Mouse (Mus musculus): ENCODE measurements around the gene E030030I06Rik.
"Not testable (repeated sequence)": the region's sequence is repeated elsewhere in the genome, so short reads cannot be mapped to it uniquely, and the experiment has no call there.

E030030I06Rik gene

GRCm38 (mm10) chr10:22149073-22149690, at the start of gene E030030I06Rik:
TSS of gene E030030I06Rik (minus strand) at chr10:22149270.
- DNase-seq, result no peak

GRCm38 (mm10) chr10:22191035-22191434, 42.0 kb upstream of the E030030I06Rik start:
- not testable (repeated sequence) for DNase-seq

- DNase-seq, result not testable (repeated sequence)
Observed at GRCm38 (mm10) chr10:22176515-22176914, 27.4 kb upstream of the E030030I06Rik start.

GRCm38 (mm10) chr10:22174190-22174487, 25.1 kb upstream of the E030030I06Rik start:
- DNase-seq, result not testable (repeated sequence)

GRCm38 (mm10) chr10:22173335-22174189, 24.5 kb upstream of the E030030I06Rik start:
- not testable (repeated sequence) for DNase-seq

- DNase-seq, result not testable (repeated sequence)
Observed at GRCm38 (mm10) chr10:22172431-22173334, 23.6 kb upstream of the E030030I06Rik start.

GRCm38 (mm10) chr10:22169116-22169515, 20.0 kb upstream of the E030030I06Rik start:
- DNase-seq, result not testable (repeated sequence)

GRCm38 (mm10) chr10:22167061-22167460, 18.0 kb upstream of the E030030I06Rik start:
- not testable (repeated sequence) for DNase-seq

- DNase-seq, result not testable (repeated sequence)
Observed at GRCm38 (mm10) chr10:22166025-22166424, 17.0 kb upstream of the E030030I06Rik start.

GRCm38 (mm10) chr10:22165328-22166003, 16.4 kb upstream of the E030030I06Rik start:
- not testable (repeated sequence) for DNase-seq

GRCm38 (mm10) chr10:22163705-22164583, 14.9 kb upstream of the E030030I06Rik start:
- peak; percentile 50 for DNase-seq

GRCm38 (mm10) chr10:22163279-22163678, 14.2 kb upstream of the E030030I06Rik start:
- DNase-seq, result not testable (repeated sequence)

GRCm38 (mm10) chr10:22159581-22160140, 10.6 kb upstream of the E030030I06Rik start:
- no peak for DNase-seq

- no peak for DNase-seq
Observed at GRCm38 (mm10) chr10:22159131-22159561, 10.1 kb upstream of the E030030I06Rik start.

GRCm38 (mm10) chr10:22158310-22158999, 9.4 kb upstream of the E030030I06Rik start, which contains the start of the genes Raet1e and H60b:
TSS of gene Raet1e (plus strand) at chr10:22158569.
TSS of gene H60b (plus strand) at chr10:22158586.
- DNase-seq, result not testable (repeated sequence)

GRCm38 (mm10) chr10:22154871-22155799, 6.1 kb upstream of the E030030I06Rik start:
- DNase-seq, result no peak

GRCm38 (mm10) chr10:22154127-22154526, 5.1 kb upstream of the E030030I06Rik start:
- DNase-seq, result not testable (repeated sequence)

- DNase-seq, result not testable (repeated sequence)
Observed at GRCm38 (mm10) chr10:22153147-22153690, 4.1 kb upstream of the E030030I06Rik start.

Measured in cerebellum, adult 11 months (tissue).